Mouse (Mus musculus): ENCODE data around the gene 1500009L16Rik. TPM values are rescaled to one million over a fixed set of nuclear protein-coding genes. Genes with fewer than 3 reads are reported as not detected.

Gene 1500009L16Rik
- 46.5 and 47.7 TPM in 2 replicates for polyA plus RNA-seq (2021; fragmentation: Nextera tagmentation)
- long read RNA-seq, experiment 1, transcript 1500009L16Rik-201 (6 exons, 1,194 nt): major isoform, 38 of 51 reads
- long read RNA-seq, experiment 1, partial matches to known transcripts: 0 of 51 reads
- long read RNA-seq, experiment 1, other reads (novel, unspliced or antisense): 13 of 51 reads
- long read RNA-seq, experiment 2, transcript 1500009L16Rik-201 (6 exons, 1,194 nt): major isoform, 30 of 42 reads
- long read RNA-seq, experiment 2, partial matches to known transcripts: 1 of 42 reads
- long read RNA-seq, experiment 2, other reads (novel, unspliced or antisense): 11 of 42 reads

DNA sequence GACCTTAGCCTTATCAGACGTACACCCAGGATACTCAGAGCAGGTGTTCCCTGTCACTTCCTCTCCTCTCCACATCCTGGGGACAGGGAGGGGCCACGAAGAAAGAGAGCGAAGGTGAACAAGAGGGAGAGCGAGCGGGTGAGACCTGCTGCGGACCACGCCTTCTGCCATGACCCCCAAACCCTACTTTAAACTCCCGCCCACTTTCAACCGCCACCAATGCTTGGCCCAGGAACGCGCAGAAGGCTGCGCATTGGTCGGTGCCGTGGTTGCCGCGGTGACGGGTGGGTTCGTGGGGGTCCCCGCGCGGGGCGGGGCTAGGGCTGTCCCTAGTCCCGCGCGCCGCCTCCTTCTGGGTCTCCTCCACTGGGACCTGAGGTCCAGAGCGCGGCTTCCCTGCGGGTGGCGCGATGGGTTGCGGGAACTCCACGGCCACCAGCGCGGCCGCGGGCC is at the start of gene 1500009L16Rik:
Gene 1500009L16Rik (plus strand): TSS at position 287 of the 453 bp plus-strand sequence.

Other genes starting within 250 kb of the 1500009L16Rik start
- 0.40 and 0.49 TPM in 2 replicates for gene Aldh1l2, start 188.7 kb upstream of the 1500009L16Rik start, polyA plus RNA-seq (2021; fragmentation: Nextera tagmentation)
- gene Washc4, start 179.1 kb upstream of the 1500009L16Rik start, polyA plus RNA-seq (2021; fragmentation: Nextera tagmentation): 12.4 and 13.3 TPM in 2 replicates
- 39.5 and 53.2 TPM in 2 replicates for gene Appl2, start 74.1 kb upstream of the 1500009L16Rik start, polyA plus RNA-seq (2021; fragmentation: Nextera tagmentation)